Mouse (Mus musculus): Measurements from ENCODE around the gene Wdr31. TPM values are rescaled to one million over a fixed set of nuclear protein-coding genes. Genes with fewer than 3 reads are reported as not detected.

The Wdr31 gene
- polyA plus RNA-seq, 1 experiment, result 14.8 TPM

- no peak overlapping the region for H3K4me3 ChIP-seq (ENCODE audit: low read depth, low read length)
- no peaks in the 10 kb centered on the region for H3K4me1 ChIP-seq (ENCODE audit: control insufficient read depth, insufficient read depth, low read length)
- no peaks in the 10 kb centered on the region for H3K9me3 ChIP-seq (replicated peaks; ENCODE audit: control insufficient read depth, insufficient read depth, low read length, poor library complexity, severe bottlenecking)
- H3K9ac ChIP-seq (ENCODE audit: low read depth, poor library complexity, severe bottlenecking), result no peak overlapping the region
- no peak overlapping the region for H3K27ac ChIP-seq (ENCODE audit: insufficient read depth, low read length)
- no peak for TF ChIP-seq POLR2A (IDR thresholded peaks at IDR 0.05; ENCODE audit: insufficient read depth, low read length)
- TF ChIP-seq EP300 (IDR thresholded peaks at IDR 0.05; ENCODE audit: insufficient read depth, low read depth, low read length), result no peak
- TF ChIP-seq CTCF (IDR thresholded peaks at IDR 0.05; ENCODE audit: low read depth, low read length), result no peak
- no peaks in the 10 kb centered on the region; the same call in 1 of the 2 replicates for H3K36me3 ChIP-seq (ENCODE audit: control insufficient read depth, insufficient read depth, low read length, poor library complexity, severe bottlenecking)
- H3K27me3 ChIP-seq (ENCODE audit: control insufficient read depth, insufficient read depth, low read length, poor library complexity, severe bottlenecking), result no peaks in the 10 kb centered on the region
These were observed 22.0 kb upstream of the Wdr31 start for GRCm38 (mm10) chr4:62492682-62493081.

GRCm38 (mm10) chr4:62487914-62488313, 17.2 kb upstream of the Wdr31 start:
- TF ChIP-seq EP300 (IDR thresholded peaks at IDR 0.05; ENCODE audit: insufficient read depth, low read depth, low read length) (no peak), CTCF (IDR thresholded peaks at IDR 0.05; ENCODE audit: low read depth, low read length) (no peak), POLR2A (IDR thresholded peaks at IDR 0.05; ENCODE audit: insufficient read depth, low read length) (no peak)
- Histone ChIP-seq H3K4me1 (ENCODE audit: control insufficient read depth, insufficient read depth, low read length) (no peaks in the 10 kb centered on the region), H3K4me3 (ENCODE audit: low read depth, low read length) (no peak overlapping the region), H3K27me3 (ENCODE audit: control insufficient read depth, insufficient read depth, low read length, poor library complexity, severe bottlenecking) (no peaks in the 10 kb centered on the region), H3K9me3 (replicated peaks; ENCODE audit: control insufficient read depth, insufficient read depth, low read length, poor library complexity, severe bottlenecking) (no peaks in the 10 kb centered on the region), H3K27ac (ENCODE audit: insufficient read depth, low read length) (no peak overlapping the region), H3K9ac (ENCODE audit: low read depth, poor library complexity, severe bottlenecking) (no peak overlapping the region), H3K36me3 (ENCODE audit: control insufficient read depth, insufficient read depth, low read length, poor library complexity, severe bottlenecking) (no peaks in the 10 kb centered on the region; the same call in 1 of the 2 replicates)

- Histone ChIP-seq H3K27ac (ENCODE audit: insufficient read depth, low read length) (no peak overlapping the region), H3K9ac (ENCODE audit: low read depth, poor library complexity, severe bottlenecking) (no peak overlapping the region), H3K4me3 (ENCODE audit: low read depth, low read length) (no peak overlapping the region), H3K9me3 (replicated peaks; ENCODE audit: control insufficient read depth, insufficient read depth, low read length, poor library complexity, severe bottlenecking) (no peaks in the 10 kb centered on the region), H3K4me1 (ENCODE audit: control insufficient read depth, insufficient read depth, low read length) (no peaks in the 10 kb centered on the region), H3K27me3 (ENCODE audit: control insufficient read depth, insufficient read depth, low read length, poor library complexity, severe bottlenecking) (no peaks in the 10 kb centered on the region), H3K36me3 (ENCODE audit: control insufficient read depth, insufficient read depth, low read length, poor library complexity, severe bottlenecking) (no peaks in the 10 kb centered on the region; the same call in 1 of the 2 replicates)
- TF ChIP-seq POLR2A (IDR thresholded peaks at IDR 0.05; ENCODE audit: insufficient read depth, low read length), result no peak
- TF ChIP-seq CTCF (IDR thresholded peaks at IDR 0.05; ENCODE audit: low read depth, low read length), result no peak
These were observed 16.5 kb upstream of the Wdr31 start for GRCm38 (mm10) chr4:62487172-62487571.

- Histone ChIP-seq H3K9me3 (replicated peaks; ENCODE audit: control insufficient read depth, insufficient read depth, low read length, poor library complexity, severe bottlenecking) (no peaks in the 10 kb centered on the region), H3K27ac (ENCODE audit: insufficient read depth, low read length) (no peak overlapping the region), H3K27me3 (ENCODE audit: control insufficient read depth, insufficient read depth, low read length, poor library complexity, severe bottlenecking) (no peaks in the 10 kb centered on the region), H3K36me3 (ENCODE audit: control insufficient read depth, insufficient read depth, low read length, poor library complexity, severe bottlenecking) (no peaks in the 10 kb centered on the region; the same call in 1 of the 2 replicates), H3K9ac (ENCODE audit: low read depth, poor library complexity, severe bottlenecking) (no peak overlapping the region), H3K4me3 (ENCODE audit: low read depth, low read length) (no peak overlapping the region), H3K4me1 (ENCODE audit: control insufficient read depth, insufficient read depth, low read length) (no peaks in the 10 kb centered on the region)
- no peak for TF ChIP-seq EP300 (IDR thresholded peaks at IDR 0.05; ENCODE audit: insufficient read depth, low read depth, low read length)
- TF ChIP-seq POLR2A (IDR thresholded peaks at IDR 0.05; ENCODE audit: insufficient read depth, low read length), result no peak
- TF ChIP-seq CTCF (IDR thresholded peaks at IDR 0.05; ENCODE audit: low read depth, low read length), result no peak
These were observed 15.5 kb upstream of the Wdr31 start for GRCm38 (mm10) chr4:62486162-62486696.

GRCm38 (mm10) chr4:62485450-62486161, 14.9 kb upstream of the Wdr31 start:
- H3K4me3 ChIP-seq (ENCODE audit: low read depth, low read length), result no peak overlapping the region
- H3K4me1 ChIP-seq (ENCODE audit: control insufficient read depth, insufficient read depth, low read length), result no peaks in the 10 kb centered on the region
- H3K36me3 ChIP-seq (ENCODE audit: control insufficient read depth, insufficient read depth, low read length, poor library complexity, severe bottlenecking), result no peaks in the 10 kb centered on the region; the same call in 1 of the 2 replicates
- H3K27ac ChIP-seq (ENCODE audit: insufficient read depth, low read length), result no peak overlapping the region
- H3K9ac ChIP-seq (ENCODE audit: low read depth, poor library complexity, severe bottlenecking), result no peak overlapping the region
- no peak for TF ChIP-seq CTCF (IDR thresholded peaks at IDR 0.05; ENCODE audit: low read depth, low read length)
- no peak for TF ChIP-seq POLR2A (IDR thresholded peaks at IDR 0.05; ENCODE audit: insufficient read depth, low read length)
- no peak for TF ChIP-seq EP300 (IDR thresholded peaks at IDR 0.05; ENCODE audit: insufficient read depth, low read depth, low read length)
- no peaks in the 10 kb centered on the region for H3K27me3 ChIP-seq (ENCODE audit: control insufficient read depth, insufficient read depth, low read length, poor library complexity, severe bottlenecking)
- H3K9me3 ChIP-seq (replicated peaks; ENCODE audit: control insufficient read depth, insufficient read depth, low read length, poor library complexity, severe bottlenecking), result no peaks in the 10 kb centered on the region

- H3K27ac ChIP-seq (ENCODE audit: insufficient read depth, low read length), result no peak overlapping the region
- H3K4me1 ChIP-seq (ENCODE audit: control insufficient read depth, insufficient read depth, low read length), result no peaks in the 10 kb centered on the region
- no peaks in the 10 kb centered on the region for H3K27me3 ChIP-seq (ENCODE audit: control insufficient read depth, insufficient read depth, low read length, poor library complexity, severe bottlenecking)
- no peak overlapping the region for H3K9ac ChIP-seq (ENCODE audit: low read depth, poor library complexity, severe bottlenecking)
- H3K36me3 ChIP-seq (ENCODE audit: control insufficient read depth, insufficient read depth, low read length, poor library complexity, severe bottlenecking), result no peaks in the 10 kb centered on the region; the same call in 1 of the 2 replicates
- no peaks in the 10 kb centered on the region for H3K9me3 ChIP-seq (replicated peaks; ENCODE audit: control insufficient read depth, insufficient read depth, low read length, poor library complexity, severe bottlenecking)
- no peak overlapping the region for H3K4me3 ChIP-seq (ENCODE audit: low read depth, low read length)
- no peak for TF ChIP-seq POLR2A (IDR thresholded peaks at IDR 0.05; ENCODE audit: insufficient read depth, low read length)
- no peak for TF ChIP-seq EP300 (IDR thresholded peaks at IDR 0.05; ENCODE audit: insufficient read depth, low read depth, low read length)
- no peak for TF ChIP-seq CTCF (IDR thresholded peaks at IDR 0.05; ENCODE audit: low read depth, low read length)
These were observed 14.2 kb upstream of the Wdr31 start for GRCm38 (mm10) chr4:62484928-62485327.

Measured in ES-Bruce4 (cell line).